Mouse (Mus musculus) small intestine, adult 2 months (tissue): ENCODE measurements around the gene Slc7a5.

Experiments
- CTCF ChIP-seq: fragments of 200-500 bp; IDR thresholded peaks from 2 replicates; pipeline ENCODE4 v1.5.1; 2012; ENCODE audit warnings: low read depth, mild to moderate bottlenecking, control low read depth, inconsistent platforms, low read length, moderate library complexity, mixed read lengths; ENCODE audit not compliant: insufficient replicate concordance, insufficient read length; ENCODE audit errors: extremely low read depth
- POLR2A ChIP-seq: fragments of 200-500 bp; IDR thresholded peaks from 2 replicates; pipeline ENCODE4 v1.6.1; 2012; ENCODE audit warnings: low read depth, mild to moderate bottlenecking, control low read depth, inconsistent platforms, low read length, moderate library complexity

DNA sequence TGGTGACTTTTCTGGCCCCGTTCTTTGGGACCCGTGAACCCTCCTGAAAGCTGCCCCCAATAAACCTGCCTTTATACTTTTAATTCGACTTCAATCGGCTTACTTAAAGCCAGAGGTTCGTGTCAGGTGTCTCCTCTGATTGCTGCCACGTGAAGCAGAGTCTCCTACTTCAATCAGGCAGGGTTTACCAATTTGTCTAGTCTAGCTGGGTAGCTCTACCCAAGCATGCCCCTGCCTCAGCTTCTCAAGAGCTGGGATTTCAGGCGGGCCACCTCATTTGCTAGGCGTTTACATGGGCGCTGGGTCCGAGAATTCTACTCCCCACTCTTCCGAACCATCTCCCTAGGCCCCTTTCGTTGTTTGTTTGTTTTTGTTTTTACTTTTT, 57.1 kb downstream of the Slc7a5 start:
- TF ChIP-seq CTCF (no peak), POLR2A (no peak)
